Mouse (Mus musculus) stomach, embryonic 15.5 days (tissue): ENCODE results near the gene Vtn. TPM values are rescaled to one million over a fixed set of nuclear protein-coding genes. Genes with fewer than 3 reads are reported as not detected.
"Not testable (repeated sequence)": the region's sequence is repeated elsewhere in the genome, so short reads cannot be mapped to it uniquely, and the experiment has no call there.

Source experiments
- ATAC-seq: fragments of 200-750 bp; cut with Nextera tagmentation; 2 replicates; pipeline ENCODE4 v1.8.0; 2017; ENCODE audit warnings: low read depth, moderate number of reproducible peaks, moderate TSS enrichment; ENCODE audit not compliant: insufficient read depth, low FRiP score
- H3K27ac ChIP-seq: fragments of 300-500 bp; sonication (generic); 2 replicates; pipeline ENCODE4 v1.5.1; 2015; ENCODE audit warnings: mild to moderate bottlenecking, inconsistent platforms
- H3K27me3 ChIP-seq: fragments of 300-500 bp; sonication (generic); replicated peaks from 2 replicates; pipeline ENCODE4 v1.6.1; 2015; ENCODE audit warnings: inconsistent platforms
- H3K36me3 ChIP-seq: fragments of 300-500 bp; sonication (generic); 2 replicates; pipeline ENCODE4 v1.6.1; 2015; ENCODE audit warnings: inconsistent platforms
- H3K4me1 ChIP-seq: fragments of 300-500 bp; sonication (generic); 2 replicates; pipeline ENCODE4 v1.6.1; 2015; ENCODE audit warnings: inconsistent platforms
- H3K4me2 ChIP-seq: fragments of 300-500 bp; sonication (generic); 2 replicates; pipeline ENCODE4 v1.6.1; 2015; ENCODE audit warnings: mild to moderate bottlenecking, inconsistent platforms
- H3K4me3 ChIP-seq: fragments of 300-500 bp; sonication (generic); replicated peaks from 2 replicates; pipeline ENCODE4 v1.5.1; 2015; ENCODE audit warnings: inconsistent platforms
- H3K9ac ChIP-seq: fragments of 300-500 bp; sonication (generic); 2 replicates; pipeline ENCODE4 v1.6.1; 2015; ENCODE audit warnings: inconsistent platforms
- H3K9me3 ChIP-seq: fragments of 300-500 bp; sonication (generic); 2 replicates; pipeline ENCODE4 v1.6.1; 2016; ENCODE audit warnings: inconsistent platforms
- WGBS: fragments of 180-500 bp; shearing (Covaris S2); methylation state at CpG from one replicate; pipeline ENCODE4 v1.1.7; 2015; 5-methylcytosine and 5-hydroxymethylcytosine counted together
- polyA plus RNA-seq: library from polyadenylated mRNA; unstranded; fragments of >200 nt; fragmentation: Nextera tagmentation; extraction: Ambion mirVana; gene quantifications from 2 replicates; pipeline ENCODE4 v1.2.1, GENCODE M21; 2015

Vtn gene
- polyA plus RNA-seq, 1 experiment from 2014 or later, result 67.8 TPM

- H3K4me1 ChIP-seq, result no peaks in the 10 kb centered on the region
- H3K4me2 ChIP-seq, result no peak overlapping the region
- no peaks in the 10 kb centered on the region for H3K9me3 ChIP-seq
- no peak overlapping the region for H3K27ac ChIP-seq
- H3K9ac ChIP-seq, result no peak overlapping the region
- H3K36me3 ChIP-seq, result peaks cover 77% of the 10 kb centered on the region
- no peaks in the 10 kb centered on the region for H3K27me3 ChIP-seq
- WGBS, result 91% methylated on average over 1 of the region's 1 CpGs
- no peak overlapping the region for H3K4me3 ChIP-seq
- ATAC-seq, result no peak
Observed at GRCm38 (mm10) chr11:78522481-78522997, 23.6 kb downstream of the Vtn start.

- H3K36me3 ChIP-seq, result peaks cover 76% of the 10 kb centered on the region
Observed at GRCm38 (mm10) chr11:78523241-78523955, 24.5 kb downstream of the Vtn start.

GRCm38 (mm10) chr11:78524838-78525237 lies 25.9 kb downstream of the Vtn start:
- H3K9me3 ChIP-seq, result no peaks in the 10 kb centered on the region
- no peak overlapping the region for H3K27ac ChIP-seq
- H3K4me2 ChIP-seq, result no peak overlapping the region
- WGBS, result 76% methylated on average over 2 of the region's 2 CpGs
- peaks cover 75% of the 10 kb centered on the region for H3K36me3 ChIP-seq
- H3K4me1 ChIP-seq, result no peaks in the 10 kb centered on the region
- ATAC-seq, result no peak
- no peak overlapping the region for H3K4me3 ChIP-seq
- no peaks in the 10 kb centered on the region for H3K27me3 ChIP-seq
- no peak overlapping the region for H3K9ac ChIP-seq

More at GRCm38 (mm10) chr11:78523241-78523955, 24.5 kb downstream of the Vtn start:
- H3K9ac ChIP-seq, result no peak overlapping the region
- 86% methylated on average over 9 of the region's 9 CpGs for WGBS
- no peaks in the 10 kb centered on the region for H3K4me1 ChIP-seq
- no peaks in the 10 kb centered on the region for H3K9me3 ChIP-seq
- H3K4me3 ChIP-seq, result no peak overlapping the region
- H3K27ac ChIP-seq, result no peak overlapping the region
- no peaks in the 10 kb centered on the region for H3K27me3 ChIP-seq
- no peak for ATAC-seq
- H3K4me2 ChIP-seq, result no peak overlapping the region

GRCm38 (mm10) chr11:78528714-78529113 lies 29.8 kb downstream of the Vtn start:
- Histone ChIP-seq H3K9ac (no peak overlapping the region), H3K36me3 (peaks cover 50% of the 10 kb centered on the region), H3K4me3 (no peak overlapping the region), H3K27ac (no peak overlapping the region), H3K4me1 (no peaks in the 10 kb centered on the region), H3K9me3 (no peaks in the 10 kb centered on the region), H3K27me3 (no peaks in the 10 kb centered on the region), H3K4me2 (no peak overlapping the region)
- 85% methylated on average over 9 of the region's 9 CpGs for WGBS
- ATAC-seq, result no peak

- Histone ChIP-seq H3K4me2 (no peak overlapping the region), H3K4me1 (peaks cover 9% of the 10 kb centered on the region), H3K9me3 (no peaks in the 10 kb centered on the region), H3K27me3 (no peaks in the 10 kb centered on the region), H3K4me3 (no peak overlapping the region), H3K9ac (no peak overlapping the region), H3K27ac (no peak overlapping the region), H3K36me3 (peaks cover 37% of the 10 kb centered on the region)
- WGBS, result 85% methylated on average over 12 of the region's 12 CpGs
- ATAC-seq, result no peak
Observed at GRCm38 (mm10) chr11:78530001-78530400, 31.1 kb downstream of the Vtn start.

- Histone ChIP-seq H3K9ac (no peak overlapping the region), H3K27me3 (no peaks in the 10 kb centered on the region), H3K27ac (no peak overlapping the region), H3K36me3 (peaks cover 26% of the 10 kb centered on the region), H3K4me3 (no peak overlapping the region), H3K4me2 (no peak overlapping the region), H3K4me1 (peaks cover 12% of the 10 kb centered on the region), H3K9me3 (no peaks in the 10 kb centered on the region)
- ATAC-seq, result no peak
- 65% methylated on average over 6 of the region's 6 CpGs for WGBS
Observed at GRCm38 (mm10) chr11:78531046-78531445, 32.2 kb downstream of the Vtn start.

- not testable (repeated sequence) for H3K9me3 ChIP-seq, H3K4me3 ChIP-seq, ATAC-seq, H3K9ac ChIP-seq, H3K27ac ChIP-seq, H3K27me3 ChIP-seq, H3K4me2 ChIP-seq
- 84% methylated on average over 10 of the region's 10 CpGs for WGBS
- Histone ChIP-seq H3K36me3 (peaks cover 24% of the 10 kb centered on the region), H3K4me1 (peaks cover 12% of the 10 kb centered on the region)
Observed at GRCm38 (mm10) chr11:78531515-78531914, 32.6 kb downstream of the Vtn start.

- Histone ChIP-seq H3K4me3 (peak overlapping the region; percentile 94), H3K27me3 (no peaks in the 10 kb centered on the region), H3K27ac (peak overlapping the region; percentile 96; the same call in 1 of the 2 replicates), H3K4me1 (peaks cover 23% of the 10 kb centered on the region), H3K36me3 (0 out of 2 replicates have a peak, but pooled peaks cover 9% of the 10 kb centered on the region), H3K9me3 (no peaks in the 10 kb centered on the region), H3K9ac (no peak overlapping the region), H3K4me2 (peak overlapping the region; percentile 76)
- WGBS, result 83% methylated on average over 4 of the region's 4 CpGs
- no peak for ATAC-seq
Observed at GRCm38 (mm10) chr11:78534516-78534915, 35.6 kb downstream of the Vtn start.

GRCm38 (mm10) chr11:78535376-78536079 lies 36.6 kb downstream of the Vtn start:
- Histone ChIP-seq H3K4me2 (peak overlapping the region; percentile 76), H3K27me3 (no peaks in the 10 kb centered on the region), H3K4me3 (peak overlapping the region; percentile 94), H3K27ac (peak overlapping the region; percentile 96), H3K4me1 (peaks cover 23% of the 10 kb centered on the region), H3K36me3 (peaks cover 5% of the 10 kb centered on the region), H3K9me3 (no peaks in the 10 kb centered on the region), H3K9ac (peak overlapping the region; percentile 79)
- WGBS, result under 1% methylated on average over 23 of the region's 23 CpGs
- ATAC-seq, result peak; percentile 45; the same call in 1 of the 2 replicates

- peak within 1 kb of the TSS; percentile 95 for H3K9ac ChIP-seq
- H3K27me3 ChIP-seq, result no peaks in the 10 kb centered on the region
- H3K36me3 ChIP-seq, result peaks cover 10% of the 10 kb centered on the region
- H3K4me3 ChIP-seq, result peak within 1 kb of the TSS; percentile 94
- peak within 1 kb of the TSS; percentile 96 for H3K27ac ChIP-seq
- under 1% methylated on average over 52 of the region's 52 CpGs for WGBS
- H3K4me2 ChIP-seq, result peak within 1 kb of the TSS; percentile 76
- H3K9me3 ChIP-seq, result no peaks in the 10 kb centered on the region
- peak; percentile 97 for ATAC-seq
- H3K4me1 ChIP-seq, result peaks cover 23% of the 10 kb centered on the region
Observed at GRCm38 (mm10) chr11:78536080-78536689, 37.3 kb downstream of the Vtn start, which contains the start of the genes Tnfaip1 and Ift20. Tnfaip1 (minus strand) TSS chr11:78536332. Ift20 (plus strand) TSS chr11:78536361.

- 2% methylated on average over 14 of the region's 14 CpGs for WGBS
- H3K27me3 ChIP-seq, result no peaks in the 10 kb centered on the region
- ATAC-seq, result no peak
- peaks cover 23% of the 10 kb centered on the region for H3K4me1 ChIP-seq
- H3K4me3 ChIP-seq, result peak overlapping the region; percentile 94
- peak overlapping the region; percentile 87 for H3K27ac ChIP-seq
- H3K9ac ChIP-seq, result peak overlapping the region; percentile 95
- peaks cover 12% of the 10 kb centered on the region for H3K36me3 ChIP-seq
- peak overlapping the region; percentile 74 for H3K4me2 ChIP-seq
- no peaks in the 10 kb centered on the region for H3K9me3 ChIP-seq
Observed at GRCm38 (mm10) chr11:78536690-78537084, 37.8 kb downstream of the Vtn start.
